Mouse (Mus musculus) splenic B cell, adult 2 months (primary cell): Measurements from ENCODE around the gene Nprl2.
A peak's percentile ranks its signal among the peaks of the same experiment; 100 is the strongest.
"Not testable (repeated sequence)": the region's sequence is repeated elsewhere in the genome, so short reads cannot be mapped to it uniquely, and the experiment has no call there.

ENCODE experiments used
- DNase-seq: peaks from one replicate; pipeline ENCODE4 v3.0.0-alpha.2; 2011; ENCODE audit warnings: low read depth, low spot score
- H3K27me3 ChIP-seq: 2 replicates; pipeline ENCODE4 v1.6.1; 2012; ENCODE audit warnings: mild to moderate bottlenecking, low read length, moderate library complexity, mixed read lengths; ENCODE audit not compliant: control insufficient read depth, poor library complexity, insufficient read depth, severe bottlenecking
- H3K36me3 ChIP-seq: 2 replicates; pipeline ENCODE4 v1.6.1; 2012; ENCODE audit warnings: mild to moderate bottlenecking, low read length, moderate library complexity, mixed read lengths; ENCODE audit not compliant: control insufficient read depth, poor library complexity, insufficient read depth, severe bottlenecking

Gene Nprl2

DNA sequence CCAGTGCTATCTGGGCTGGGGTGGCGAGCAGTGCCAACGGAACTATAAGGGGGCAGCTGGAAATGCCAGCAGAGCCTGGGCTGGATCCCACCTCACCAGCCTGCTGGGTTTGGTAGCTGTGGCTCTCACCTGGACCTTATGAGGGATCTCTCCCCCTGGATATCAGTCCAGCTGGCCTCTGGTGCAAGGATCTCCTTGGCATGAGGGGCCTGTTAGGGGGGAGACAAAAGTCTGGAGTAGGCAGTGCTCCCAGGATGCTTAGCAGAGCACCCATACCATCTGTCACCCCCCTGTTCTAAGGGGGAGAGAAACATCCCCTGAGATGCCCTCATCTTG is 30.3 kb downstream of the Nprl2 start:
- Histone ChIP-seq H3K27me3 (no peaks in the 10 kb centered on the region), H3K36me3 (no peaks in the 10 kb centered on the region)
- no peak for DNase-seq

- not testable (repeated sequence) for DNase-seq, H3K27me3 ChIP-seq, H3K36me3 ChIP-seq
These were observed 31.7 kb downstream of the Nprl2 start for GRCm38 (mm10) chr9:107573774-107574173.

GRCm38 (mm10) chr9:107575579-107576356 is 33.7 kb downstream of the Nprl2 start:
- Histone ChIP-seq H3K27me3 (no peaks in the 10 kb centered on the region), H3K36me3 (no peaks in the 10 kb centered on the region)
- no peak for DNase-seq

DNA sequence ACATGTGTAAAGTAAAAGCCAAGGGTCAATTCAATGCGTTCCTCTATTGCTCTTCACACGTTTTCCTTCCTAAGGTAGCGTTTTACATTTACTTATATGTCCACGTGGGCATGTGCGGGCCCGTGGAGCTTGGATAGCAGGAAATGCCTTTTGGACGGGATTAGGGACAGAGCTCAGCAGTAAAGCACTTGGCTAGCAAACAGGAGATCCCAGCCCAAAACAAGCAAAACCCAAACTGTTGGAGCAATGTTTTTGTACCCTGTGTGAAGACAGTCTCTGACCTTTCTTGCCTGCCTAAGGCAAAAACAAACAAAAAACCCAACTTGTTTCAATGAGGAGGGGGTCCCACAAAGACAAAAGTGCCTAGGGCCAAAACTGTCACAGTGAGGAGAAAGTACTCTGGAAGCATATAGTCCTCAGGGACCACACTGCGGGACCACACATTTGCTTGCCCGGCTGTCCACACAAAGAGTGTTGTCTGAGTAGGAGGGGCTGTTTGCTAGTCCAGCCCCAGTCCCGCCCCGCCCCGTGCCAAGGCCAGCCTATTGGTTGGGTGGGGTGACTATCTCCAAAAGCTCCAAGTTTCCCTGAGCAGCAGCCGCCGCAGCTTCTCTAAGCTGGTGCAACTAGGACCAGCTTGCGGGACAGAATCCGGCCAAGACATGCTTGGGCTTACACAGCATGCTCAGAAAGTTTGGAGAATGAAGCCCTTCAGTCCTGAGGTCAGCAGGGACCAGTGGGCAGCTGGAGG is 34.5 kb downstream of the Nprl2 start, which contains the start of gene Hyal1:
TSS of gene Hyal1 (plus strand) at position 571 of the 751 bp plus-strand sequence.
- no peaks in the 10 kb centered on the region for H3K27me3 ChIP-seq
- H3K36me3 ChIP-seq, result no peaks in the 10 kb centered on the region
- DNase-seq, result no peak

DNA sequence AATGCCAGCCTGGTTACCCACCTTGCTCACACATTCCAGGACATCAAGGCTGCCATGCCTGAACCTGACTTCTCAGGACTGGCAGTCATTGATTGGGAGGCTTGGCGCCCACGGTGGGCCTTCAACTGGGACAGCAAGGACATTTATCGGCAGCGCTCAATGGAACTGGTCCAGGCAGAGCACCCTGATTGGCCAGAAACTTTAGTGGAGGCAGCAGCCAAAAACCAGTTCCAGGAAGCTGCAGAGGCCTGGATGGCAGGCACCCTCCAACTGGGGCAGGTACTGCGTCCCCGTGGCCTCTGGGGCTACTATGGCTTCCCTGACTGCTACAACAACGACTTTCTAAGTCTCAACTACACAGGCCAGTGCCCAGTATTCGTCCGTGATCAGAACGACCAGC is 35.8 kb downstream of the Nprl2 start:
- DNase-seq, result no peak
- H3K27me3 ChIP-seq, result no peaks in the 10 kb centered on the region
- no peaks in the 10 kb centered on the region for H3K36me3 ChIP-seq

DNA sequence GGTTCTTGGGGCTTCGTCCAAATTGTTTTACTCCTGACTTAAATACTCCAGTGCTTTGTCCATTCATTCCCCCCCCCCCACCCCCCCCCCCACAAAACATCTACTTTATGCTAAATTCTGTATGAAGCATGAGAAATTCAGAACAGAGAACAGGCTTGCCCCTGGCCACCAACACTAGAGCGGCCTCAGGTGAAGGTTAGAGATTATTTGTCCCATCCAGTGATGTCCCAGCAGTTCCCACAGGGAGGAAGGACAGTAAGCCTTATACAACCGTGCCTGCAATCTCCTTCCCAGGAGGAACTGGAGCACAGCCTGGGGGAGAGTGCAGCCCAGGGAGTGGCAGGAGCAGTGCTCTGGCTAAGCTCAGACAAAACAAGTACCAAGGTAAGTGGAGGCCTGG is 36.6 kb downstream of the Nprl2 start, which contains the start of gene Naa80:
TSS of gene Naa80 (plus strand) at position 301 of the 400 bp plus-strand sequence.
- no peaks in the 10 kb centered on the region for H3K36me3 ChIP-seq
- DNase-seq, result no peak
- H3K27me3 ChIP-seq, result no peaks in the 10 kb centered on the region

GRCm38 (mm10) chr9:107579023-107579900 is 37.2 kb downstream of the Nprl2 start:
- no peaks in the 10 kb centered on the region for H3K36me3 ChIP-seq
- peak; percentile 72 for DNase-seq

GRCm38 (mm10) chr9:107580501-107581317 is 38.7 kb downstream of the Nprl2 start, which contains the start of gene Hyal3:
Hyal3 (plus strand) TSS chr9:107580818.
- DNase-seq, result peak; percentile 82
- H3K27me3 ChIP-seq, result no peaks in the 10 kb centered on the region
- H3K36me3 ChIP-seq, result no peaks in the 10 kb centered on the region

More at GRCm38 (mm10) chr9:107579023-107579900, 37.2 kb downstream of the Nprl2 start:
- no peaks in the 10 kb centered on the region for H3K27me3 ChIP-seq

DNA sequence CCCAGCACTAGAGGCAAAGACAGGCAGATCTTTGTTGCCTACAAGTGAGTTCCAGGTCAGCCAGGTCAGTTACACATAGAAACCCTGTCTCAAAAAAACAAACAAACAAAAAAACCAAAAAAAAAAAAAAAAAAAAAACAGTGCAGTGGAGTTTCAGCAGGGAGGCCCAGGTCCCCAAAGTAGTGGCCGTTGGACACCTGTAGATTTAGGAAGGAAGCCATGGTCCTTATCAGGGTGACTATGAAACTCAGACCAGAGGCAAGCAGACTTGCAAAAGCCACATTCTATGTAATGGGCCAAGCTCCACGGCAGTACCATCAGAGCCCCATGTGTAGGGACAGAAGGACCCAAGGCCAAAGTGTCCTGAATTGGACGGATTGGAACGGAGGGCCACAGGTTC is 39.6 kb downstream of the Nprl2 start:
- Histone ChIP-seq H3K36me3 (no peaks in the 10 kb centered on the region), H3K27me3 (no peaks in the 10 kb centered on the region)
- DNase-seq, result no peak

DNA sequence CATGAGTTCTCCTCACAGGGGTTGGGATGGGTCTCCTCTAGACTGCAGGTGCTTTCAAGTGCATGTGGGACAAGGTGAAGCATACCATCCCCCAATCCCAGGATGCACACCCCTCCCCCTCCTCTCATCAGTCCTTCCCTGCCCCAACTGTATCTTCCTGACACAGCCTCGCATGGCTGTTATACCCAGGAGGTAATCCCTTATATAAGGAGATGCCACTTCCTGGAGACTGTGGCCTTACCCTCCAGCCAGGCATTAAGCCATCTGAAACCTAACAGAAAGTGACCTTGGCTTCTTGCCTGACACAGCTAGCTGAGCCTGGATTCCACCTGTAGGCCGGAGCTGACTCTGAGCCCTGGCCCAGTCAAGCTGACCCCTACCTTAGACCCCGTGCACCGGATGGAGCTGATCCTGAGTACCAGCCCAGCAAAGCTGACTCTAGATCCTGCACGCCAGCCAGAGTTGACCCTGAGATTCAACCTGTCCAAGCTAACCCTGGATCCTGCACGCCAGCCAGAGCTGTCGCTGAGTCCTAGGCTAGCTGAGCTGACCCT is 40.6 kb downstream of the Nprl2 start:
- no peak for DNase-seq
- H3K27me3 ChIP-seq, result no peaks in the 10 kb centered on the region
- no peaks in the 10 kb centered on the region for H3K36me3 ChIP-seq

DNA sequence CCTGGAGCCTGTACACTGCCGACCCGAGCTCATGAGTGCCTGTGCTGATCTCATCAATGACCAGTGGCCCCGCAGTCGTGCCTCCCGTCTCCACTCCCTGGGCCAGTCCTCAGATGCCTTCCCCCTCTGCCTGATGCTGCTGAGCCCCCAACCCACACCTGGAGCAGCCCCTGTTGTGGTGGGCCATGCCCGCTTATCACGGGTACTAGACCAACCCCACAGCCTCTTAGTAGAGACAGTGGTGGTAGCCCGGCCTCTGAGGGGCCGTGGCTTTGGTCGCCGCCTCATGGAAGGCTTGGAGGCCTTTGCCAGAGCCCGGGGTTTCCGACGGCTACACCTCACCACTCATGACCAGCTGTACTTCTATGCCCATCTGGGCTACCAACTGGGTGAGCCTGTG is 41.1 kb downstream of the Nprl2 start:
- no peak for DNase-seq
- no peaks in the 10 kb centered on the region for H3K27me3 ChIP-seq
- H3K36me3 ChIP-seq, result no peaks in the 10 kb centered on the region

GRCm38 (mm10) chr9:107586504-107586903 is 44.5 kb downstream of the Nprl2 start:
- no peak for DNase-seq
- Histone ChIP-seq H3K27me3 (no peaks in the 10 kb centered on the region), H3K36me3 (peaks cover 6% of the 10 kb centered on the region; the same call in 1 of the 2 replicates)

DNA sequence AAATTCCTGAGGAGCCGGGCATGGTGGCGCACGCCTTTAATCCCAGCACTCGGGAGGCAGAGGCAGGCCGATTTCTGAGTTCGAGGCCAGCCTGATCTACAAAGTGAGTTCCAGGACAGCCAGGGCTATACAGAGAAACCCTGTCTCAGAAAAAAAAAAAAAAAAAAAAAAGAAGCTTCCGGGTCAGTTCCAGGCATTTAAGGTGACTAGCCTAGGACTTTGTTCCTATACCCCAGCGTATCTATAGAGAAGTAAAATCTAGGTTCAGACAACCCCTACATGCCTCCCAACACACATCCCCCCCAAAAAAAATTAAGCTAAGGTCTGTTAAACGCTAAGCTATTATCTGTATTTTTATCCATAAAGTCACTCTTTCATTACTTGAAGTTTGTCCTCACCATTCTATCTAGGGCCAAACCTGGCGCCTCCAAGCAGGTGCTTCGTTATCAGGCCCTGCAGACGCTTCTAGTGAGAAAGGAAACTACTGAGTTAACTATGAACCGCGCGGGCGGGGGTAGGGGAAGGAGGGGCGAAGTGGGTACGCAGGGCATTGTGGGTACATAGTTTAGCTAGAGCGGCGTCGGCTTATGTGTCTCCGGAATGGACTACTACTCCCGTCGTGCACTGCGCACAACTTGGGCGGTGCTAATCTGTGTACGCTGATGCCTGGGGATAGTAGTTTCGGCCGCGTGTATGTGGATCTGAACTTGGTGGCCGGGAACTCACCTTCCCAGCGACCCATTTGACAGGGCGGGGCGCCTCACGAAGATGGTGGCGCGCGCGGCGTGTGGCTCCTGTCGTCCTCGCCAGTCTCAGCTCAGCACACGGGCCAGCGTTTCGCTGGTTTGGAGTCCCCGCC is 45.2 kb downstream of the Nprl2 start, which contains the start of gene Ifrd2:
TSS of gene Ifrd2 (plus strand) at position 669 of the 859 bp plus-strand sequence.
- DNase-seq, result peak; percentile 99
- H3K36me3 ChIP-seq, result peaks cover 8% of the 10 kb centered on the region
- no peaks in the 10 kb centered on the region for H3K27me3 ChIP-seq
